Mouse (Mus musculus) retina, postnatal 7 days (tissue): ENCODE measurements around the gene Tmem92.

Experiments
- DNase-seq: peaks from one replicate; pipeline ENCODE4 v3.0.0-alpha.2; 2012; ENCODE audit warnings: low read depth, low spot score

Tmem92 gene

DNA sequence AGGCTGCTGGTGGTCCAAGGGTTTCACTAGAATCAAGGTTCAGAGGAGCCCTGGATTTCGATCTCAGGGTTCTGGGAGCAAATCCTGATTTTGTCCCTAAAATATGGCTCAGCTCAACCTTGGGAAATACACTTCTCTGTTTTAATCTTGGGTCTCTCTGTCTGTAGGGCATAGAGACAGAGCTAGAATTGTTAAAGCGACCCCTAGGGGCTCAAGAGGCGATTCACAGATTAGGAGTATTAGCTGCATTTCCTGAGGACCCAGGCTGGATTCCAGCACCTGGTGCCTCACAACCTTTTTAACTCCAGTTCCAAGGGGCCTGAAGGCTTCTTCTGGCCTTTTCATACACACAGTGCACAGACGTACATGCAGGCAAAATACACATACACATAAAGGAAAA, 52.9 kb downstream of the Tmem92 start:
- DNase-seq, result no peak

DNA sequence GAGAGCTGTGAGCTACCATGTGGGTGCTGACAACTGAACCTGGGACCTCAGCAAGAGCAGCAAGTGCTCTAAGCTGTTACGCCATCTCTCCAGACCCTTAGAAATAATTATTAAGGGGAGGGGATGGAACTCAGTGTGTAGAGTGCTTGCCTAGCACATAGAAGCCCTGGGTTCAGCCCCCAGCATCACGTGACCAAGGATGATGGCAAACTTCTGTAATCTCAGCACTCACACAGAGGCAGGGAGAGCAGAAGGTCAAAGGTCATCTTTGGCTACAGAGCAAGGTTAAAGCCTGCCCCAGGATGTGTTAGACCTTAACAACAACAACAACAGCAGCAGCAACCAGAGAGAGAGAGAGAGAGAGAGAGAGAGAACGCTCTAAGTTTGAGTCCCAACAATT, 54.0 kb downstream of the Tmem92 start:
- no peak for DNase-seq

DNA sequence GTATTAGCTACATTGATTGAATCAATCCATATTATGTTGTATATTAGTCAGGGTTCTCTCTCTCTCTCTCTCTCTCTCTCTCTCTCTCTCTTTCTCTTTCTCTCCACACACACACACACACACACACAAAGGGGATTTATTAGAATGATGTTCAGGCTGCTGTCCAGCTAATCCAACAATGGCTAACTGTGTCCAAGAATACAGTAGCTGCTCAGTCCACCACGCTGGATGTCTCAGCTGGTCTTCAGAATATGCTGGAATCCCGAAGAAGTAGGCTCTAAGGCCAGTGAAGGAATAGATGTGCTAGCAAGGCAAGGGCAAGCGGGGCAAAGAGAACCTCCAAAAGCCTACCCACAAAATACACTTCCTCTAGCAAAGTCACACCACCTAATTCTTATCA, 55.2 kb downstream of the Tmem92 start:
- DNase-seq, result no peak
